Mouse (Mus musculus) neural tube, embryonic 14.5 days (tissue): ENCODE results near the gene Supt7l. TPM values are rescaled to one million over a fixed set of nuclear protein-coding genes. Genes with fewer than 3 reads are reported as not detected.

Source experiments
- ATAC-seq: fragments of 200-750 bp; cut with Nextera tagmentation; 2 replicates; pipeline ENCODE4 v1.8.0; 2017; ENCODE audit warnings: low read depth, mild to moderate bottlenecking, moderate TSS enrichment, moderate library complexity
- H3K27ac ChIP-seq: fragments of 300-500 bp; sonication (generic); 2 replicates; pipeline ENCODE4 v1.5.1; 2014; ENCODE audit warnings: low read depth, mild to moderate bottlenecking, control low read depth, low read length, moderate library complexity, mixed read lengths
- H3K27me3 ChIP-seq: fragments of 300-500 bp; sonication (generic); 2 replicates; pipeline ENCODE4 v1.6.1; 2014; ENCODE audit warnings: low read length; ENCODE audit not compliant: control insufficient read depth, insufficient read depth
- H3K36me3 ChIP-seq: fragments of 300-500 bp; sonication (generic); 2 replicates; pipeline ENCODE4 v1.6.1; 2014; ENCODE audit warnings: low read length, mixed read lengths; ENCODE audit not compliant: control insufficient read depth, insufficient read depth
- H3K4me1 ChIP-seq: fragments of 300-500 bp; sonication (generic); 2 replicates; pipeline ENCODE4 v1.6.1; 2014; ENCODE audit warnings: low read length; ENCODE audit not compliant: control insufficient read depth, insufficient read depth
- H3K4me2 ChIP-seq: fragments of 300-500 bp; sonication (generic); 2 replicates; pipeline ENCODE4 v1.6.1; 2014; ENCODE audit warnings: mild to moderate bottlenecking, low read depth, low read length, control low read depth
- H3K4me3 ChIP-seq: fragments of 300-500 bp; sonication (generic); 2 replicates; pipeline ENCODE4 v1.5.1; 2014; ENCODE audit warnings: low read depth, low read length, control low read depth, mixed read lengths
- H3K9ac ChIP-seq: fragments of 300-500 bp; sonication (generic); replicated peaks from 2 replicates; pipeline ENCODE4 v1.6.1; 2014; ENCODE audit warnings: low read depth, mild to moderate bottlenecking, control low read depth, low read length, mixed read lengths
- H3K9me3 ChIP-seq: fragments of 300-500 bp; sonication (generic); 2 replicates; pipeline ENCODE4 v1.6.1; 2016; ENCODE audit warnings: low read length; ENCODE audit not compliant: control insufficient read depth
- WGBS: fragments of 180-500 bp; shearing (Covaris S2); extraction: QIAGEN DNeasy Blood & Tissue Kit; methylation state at CpG from one replicate; pipeline ENCODE4 v1.1.7; 2014; 5-methylcytosine and 5-hydroxymethylcytosine counted together
- polyA plus RNA-seq: library from polyadenylated mRNA; unstranded; fragments of >200 nt; fragmentation: Nextera tagmentation; extraction: Ambion mirVana; gene quantifications from 2 replicates; pipeline ENCODE4 v1.2.1, GENCODE M21; 2014

Supt7l gene
- polyA plus RNA-seq, 1 experiment from 2014 or later: 21.6 TPM

DNA sequence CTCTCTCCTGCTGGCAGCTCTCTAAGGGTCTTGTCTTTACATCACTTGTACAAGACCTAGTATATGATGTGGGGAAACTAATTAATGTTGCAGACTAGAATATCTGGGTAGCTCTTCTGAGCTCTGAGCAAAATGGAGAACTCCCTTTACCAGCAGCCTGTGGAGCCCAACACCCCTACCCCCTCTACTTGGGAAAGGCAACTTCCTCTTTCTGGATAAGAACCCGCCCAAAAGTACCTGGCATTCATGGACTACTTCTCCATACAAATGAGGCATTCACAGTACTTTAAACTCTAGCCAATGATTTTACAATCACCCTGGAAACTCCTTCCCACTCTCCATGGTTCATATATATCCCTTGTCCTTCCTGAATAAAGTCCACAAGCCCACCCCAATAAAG, 15.1 kb downstream of the Supt7l start:
- Histone ChIP-seq H3K36me3 (peaks cover 46% of the 10 kb centered on the region), H3K9me3 (no peaks in the 10 kb centered on the region)
- WGBS: 90% methylated on average over 1 of the region's 1 CpGs

DNA sequence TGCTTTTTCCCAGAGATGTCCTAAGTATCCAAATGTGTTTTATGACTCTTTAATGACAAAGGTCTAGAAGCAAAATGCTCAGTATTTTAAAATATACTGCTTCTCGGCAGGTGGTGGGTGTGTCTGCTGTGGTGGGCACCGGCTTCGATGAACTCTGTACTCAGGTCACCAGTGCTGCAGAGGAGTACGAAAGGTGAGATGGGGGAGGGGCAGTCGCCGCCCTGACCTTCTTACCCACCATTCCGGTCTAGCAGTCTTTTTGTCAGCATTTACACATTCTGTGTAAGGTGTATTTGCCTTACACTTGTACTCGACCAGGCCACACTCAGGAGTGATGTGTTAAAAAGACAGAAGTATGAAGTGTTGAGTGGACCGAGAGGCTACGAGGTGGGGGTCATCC, 22.8 kb downstream of the Supt7l start:
- H3K4me1 ChIP-seq: no peaks in the 10 kb centered on the region
- WGBS: 96% methylated on average over 10 of the region's 10 CpGs
- ATAC-seq: no peak

More for the DNA sequence above, 15.1 kb downstream of the Supt7l start:
- H3K4me3 ChIP-seq: no peak overlapping the region
- H3K4me1 ChIP-seq: no peaks in the 10 kb centered on the region
- no peak for ATAC-seq
- H3K27me3 ChIP-seq: no peaks in the 10 kb centered on the region
- no peak overlapping the region for H3K9ac ChIP-seq
- H3K4me2 ChIP-seq: no peak overlapping the region
- no peak overlapping the region for H3K27ac ChIP-seq

DNA sequence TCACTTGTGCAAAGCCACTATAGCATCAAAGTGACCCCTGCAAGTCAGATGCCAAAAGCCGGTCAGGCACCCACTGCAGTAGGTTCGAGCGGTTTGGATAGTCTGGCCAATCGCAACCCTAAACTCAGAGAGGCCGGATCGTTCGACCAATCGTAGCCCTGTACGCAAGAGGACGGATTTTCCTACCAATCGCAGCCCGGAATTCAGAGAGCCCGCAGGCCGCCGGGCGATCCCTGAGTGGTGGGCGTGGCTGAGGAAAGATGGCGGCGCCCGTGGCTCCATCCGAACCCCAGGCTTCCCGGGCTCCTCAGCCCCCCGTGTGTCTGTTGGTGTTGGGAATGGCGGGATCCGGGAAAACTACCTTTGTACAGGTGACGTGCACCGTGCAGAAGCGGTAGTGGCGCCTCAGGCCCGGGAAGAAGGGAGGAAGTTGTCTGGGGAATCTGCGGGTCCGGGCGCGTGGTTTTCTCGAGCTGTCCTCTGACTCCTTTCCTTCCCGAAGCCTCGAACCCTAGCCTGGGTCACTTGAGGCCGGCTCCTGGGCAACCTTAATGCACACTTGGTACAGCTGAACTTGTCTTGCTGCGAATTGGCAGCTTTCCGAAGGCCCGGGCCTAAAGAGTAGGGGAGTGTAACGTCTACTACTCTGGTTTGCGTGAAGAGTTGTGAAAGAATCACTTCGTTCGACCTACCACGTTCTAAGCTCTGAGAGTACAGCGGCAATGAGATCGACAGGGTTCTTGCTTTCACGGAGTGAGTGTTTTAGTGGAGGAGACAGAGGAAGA, 32.9 kb downstream of the Supt7l start, which contains the start of gene Gpn1:
Gene Gpn1, plus strand, starts transcription at position 229 of the 785 bp plus-strand sequence.
- H3K27me3 ChIP-seq: no peaks in the 10 kb centered on the region
- no peak within 1 kb of the TSS for H3K27ac ChIP-seq
- peak; percentile 100 for ATAC-seq
- peaks cover 9% of the 10 kb centered on the region; the same call in 1 of the 2 replicates for H3K4me1 ChIP-seq
- H3K9ac ChIP-seq: peak within 1 kb of the TSS; percentile 51
- H3K4me3 ChIP-seq: peak within 1 kb of the TSS; percentile 84
- under 1% methylated on average over 49 of the region's 49 CpGs for WGBS
- H3K4me2 ChIP-seq: peak within 1 kb of the TSS; percentile 90
- H3K9me3 ChIP-seq: no peaks in the 10 kb centered on the region
- H3K36me3 ChIP-seq: peaks cover 15% of the 10 kb centered on the region; the same call in 1 of the 2 replicates

More for the DNA sequence above, 22.8 kb downstream of the Supt7l start:
- Histone ChIP-seq H3K36me3 (peaks cover 65% of the 10 kb centered on the region), H3K27ac (no peak overlapping the region), H3K9ac (no peak overlapping the region), H3K4me2 (no peak overlapping the region), H3K9me3 (no peaks in the 10 kb centered on the region), H3K27me3 (no peaks in the 10 kb centered on the region), H3K4me3 (no peak overlapping the region)

DNA sequence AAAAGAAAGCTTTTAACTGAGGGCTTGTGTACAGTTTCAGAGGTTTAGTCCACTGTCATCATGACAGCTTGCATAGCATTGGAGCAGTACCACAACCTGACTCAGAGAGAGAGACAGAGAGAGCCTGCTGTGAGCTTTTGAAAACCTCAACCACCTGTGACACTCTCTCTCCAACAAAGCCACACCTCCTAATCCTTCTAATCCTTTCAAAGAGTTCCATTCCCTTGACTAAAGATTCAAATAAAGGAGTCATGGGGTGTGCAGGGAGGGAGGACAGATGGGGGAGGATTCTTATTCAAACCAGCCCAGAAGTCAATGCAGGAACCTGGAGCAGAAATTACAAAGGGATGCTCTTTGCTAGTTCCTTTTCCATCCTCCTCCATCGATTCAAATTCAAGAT, 35.6 kb downstream of the Supt7l start:
- peaks cover 9% of the 10 kb centered on the region; the same call in 1 of the 2 replicates for H3K4me1 ChIP-seq
- H3K36me3 ChIP-seq: no peaks in the 10 kb centered on the region
- ATAC-seq: no peak
- H3K27ac ChIP-seq: no peak overlapping the region
- H3K27me3 ChIP-seq: no peaks in the 10 kb centered on the region
- 48% methylated on average over 1 of the region's 1 CpGs for WGBS
- H3K4me2 ChIP-seq: no peak overlapping the region
- H3K9me3 ChIP-seq: no peaks in the 10 kb centered on the region
- H3K9ac ChIP-seq: no peak overlapping the region
- H3K4me3 ChIP-seq: no peak overlapping the region

DNA sequence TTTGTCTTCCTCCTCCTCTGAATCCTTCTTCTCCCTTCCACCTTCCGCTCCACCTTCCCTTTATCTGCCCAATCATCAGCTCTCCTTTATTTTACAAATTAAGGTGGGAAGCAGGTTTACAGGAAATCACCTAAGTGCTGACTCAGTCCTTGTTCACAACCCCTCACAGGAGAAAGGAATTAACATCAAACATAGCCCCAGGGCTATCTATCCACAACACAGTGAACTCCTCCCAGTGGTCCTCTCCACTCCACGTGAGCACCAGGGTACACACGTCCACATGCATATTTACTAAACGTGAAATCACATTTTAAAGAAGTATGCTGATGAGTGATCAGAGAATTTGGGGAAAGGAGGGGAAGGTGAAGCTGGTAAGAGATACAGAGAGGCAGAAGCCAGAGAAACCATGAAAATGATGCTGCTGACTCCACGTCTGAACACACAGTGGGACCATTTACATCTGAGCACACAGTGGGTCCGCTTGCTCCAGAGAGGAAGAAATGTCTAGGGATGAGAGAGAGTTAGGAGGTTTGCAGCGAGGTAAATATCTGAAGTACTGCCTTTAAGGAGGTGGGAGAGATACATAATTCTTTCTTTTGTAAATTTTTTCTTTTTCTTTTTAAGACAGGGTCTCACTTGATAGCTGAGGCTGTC, 38.4 kb downstream of the Supt7l start:
- no peak overlapping the region for H3K9ac ChIP-seq
- no peaks in the 10 kb centered on the region for H3K9me3 ChIP-seq
- no peak overlapping the region for H3K27ac ChIP-seq
- ATAC-seq: no peak
- H3K36me3 ChIP-seq: no peaks in the 10 kb centered on the region
- H3K27me3 ChIP-seq: no peaks in the 10 kb centered on the region
- 0 out of 2 replicates have a peak, but pooled peaks cover 2% of the 10 kb centered on the region for H3K4me1 ChIP-seq
- no peak overlapping the region for H3K4me2 ChIP-seq
- 66% methylated on average over 7 of the region's 7 CpGs for WGBS
- no peak overlapping the region for H3K4me3 ChIP-seq

DNA sequence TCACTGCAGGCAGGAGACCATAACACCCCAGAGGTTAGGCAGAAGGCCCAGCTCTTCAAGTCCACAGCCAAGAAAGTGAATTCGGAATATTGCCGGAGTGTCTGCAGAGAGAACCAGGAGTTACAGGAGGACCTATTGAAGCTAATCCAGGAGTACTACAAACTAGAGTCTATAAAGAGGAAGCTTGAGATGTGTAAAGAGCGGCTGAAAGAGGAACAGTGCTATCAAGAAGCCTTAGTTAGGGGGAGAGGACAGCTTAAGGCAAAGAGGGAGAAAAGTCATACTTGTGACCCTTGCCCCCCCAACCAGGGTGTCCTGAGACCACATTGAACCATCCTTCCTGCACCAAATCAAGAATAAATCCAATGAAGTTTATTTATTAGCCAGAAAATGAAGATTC, 39.7 kb downstream of the Supt7l start:
- Histone ChIP-seq H3K4me3 (no peak overlapping the region), H3K9ac (no peak overlapping the region), H3K27ac (no peak overlapping the region), H3K9me3 (no peaks in the 10 kb centered on the region), H3K36me3 (no peaks in the 10 kb centered on the region), H3K4me2 (no peak overlapping the region), H3K4me1 (no peaks in the 10 kb centered on the region), H3K27me3 (no peaks in the 10 kb centered on the region)
- no peak for ATAC-seq
- WGBS: 93% methylated on average over 3 of the region's 3 CpGs

DNA sequence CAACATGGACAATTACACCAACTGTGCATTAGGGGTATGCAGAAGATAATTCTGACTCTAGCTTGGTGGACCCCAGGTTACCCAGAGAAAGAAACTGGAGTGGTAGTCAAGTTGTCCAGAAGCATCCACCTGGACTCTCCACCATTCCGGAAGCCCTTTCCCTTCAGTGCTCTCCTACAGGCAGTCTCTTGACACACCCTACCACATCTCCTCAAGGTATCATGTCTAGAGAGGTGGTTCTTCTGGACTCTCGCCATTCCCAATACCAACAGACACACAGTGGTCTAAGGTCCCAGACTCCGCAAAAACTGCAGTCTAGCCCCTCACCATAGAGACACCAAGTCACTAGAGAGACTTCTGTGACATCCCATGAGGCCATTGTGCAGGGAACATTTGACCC, 42.2 kb downstream of the Supt7l start, which contains the start of gene 4930548H24Rik:
Gene 4930548H24Rik, plus strand, starts transcription at position 301 of the 400 bp plus-strand sequence.
- H3K4me1 ChIP-seq: no peaks in the 10 kb centered on the region
- H3K4me2 ChIP-seq: no peak within 1 kb of the TSS
- H3K9ac ChIP-seq: no peak within 1 kb of the TSS
- no peak within 1 kb of the TSS for H3K4me3 ChIP-seq
- H3K27ac ChIP-seq: no peak within 1 kb of the TSS
- WGBS: 95% methylated on average over 3 of the region's 3 CpGs
- no peaks in the 10 kb centered on the region for H3K9me3 ChIP-seq
- no peaks in the 10 kb centered on the region for H3K27me3 ChIP-seq
- ATAC-seq: no peak
- H3K36me3 ChIP-seq: peaks cover 16% of the 10 kb centered on the region; the same call in 1 of the 2 replicates

DNA sequence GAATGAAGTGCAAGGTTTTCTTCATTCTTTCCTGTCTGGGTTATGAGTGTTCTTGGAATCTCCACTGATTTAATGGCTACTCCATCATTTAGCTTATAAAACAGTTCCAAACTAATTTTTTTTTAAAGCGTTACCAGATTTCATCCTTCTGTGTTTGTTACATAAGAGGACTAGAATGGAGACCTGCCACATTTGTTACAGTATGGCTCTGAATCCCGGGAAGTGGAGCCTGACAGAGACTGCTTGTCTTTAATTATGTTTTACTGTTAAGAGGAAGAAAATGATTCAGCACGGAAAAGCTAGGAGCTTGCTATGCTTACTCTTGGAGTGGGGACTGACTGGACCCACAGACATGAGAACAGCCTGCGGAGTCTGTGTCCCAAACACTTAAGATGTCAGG, 47.1 kb downstream of the Supt7l start:
- peaks cover 56% of the 10 kb centered on the region for H3K36me3 ChIP-seq
- H3K4me1 ChIP-seq: no peaks in the 10 kb centered on the region
- no peaks in the 10 kb centered on the region for H3K27me3 ChIP-seq
- H3K9me3 ChIP-seq: no peaks in the 10 kb centered on the region
- no peak overlapping the region for H3K27ac ChIP-seq
- WGBS: 94% methylated on average over 4 of the region's 4 CpGs
- no peak overlapping the region for H3K9ac ChIP-seq
- no peak overlapping the region for H3K4me2 ChIP-seq
- H3K4me3 ChIP-seq: no peak overlapping the region
- no peak for ATAC-seq

DNA sequence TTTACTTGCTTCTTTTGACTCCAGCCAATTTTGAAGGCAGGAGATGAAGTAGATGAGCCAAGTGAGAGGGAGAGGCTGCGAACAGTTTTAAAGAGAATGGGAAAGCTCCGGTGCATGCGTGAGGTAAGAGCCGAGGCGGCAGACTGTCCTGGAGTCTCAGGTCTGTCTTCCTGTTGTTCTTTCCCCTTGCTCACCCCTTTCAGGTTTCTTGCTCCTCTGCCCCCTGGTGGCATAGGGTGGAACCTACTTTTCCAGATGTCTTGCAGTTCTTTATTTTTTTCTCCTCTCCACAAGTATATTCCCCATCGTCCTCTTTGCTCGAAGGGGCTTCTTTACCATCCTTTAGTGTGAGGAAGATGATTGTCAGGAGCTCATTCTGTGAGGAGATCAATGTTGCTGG, 57.3 kb downstream of the Supt7l start:
- no peak for ATAC-seq
- 86% methylated on average over 7 of the region's 7 CpGs for WGBS
- Histone ChIP-seq H3K4me1 (no peaks in the 10 kb centered on the region), H3K27me3 (no peaks in the 10 kb centered on the region), H3K4me2 (no peak overlapping the region), H3K27ac (no peak overlapping the region), H3K9me3 (no peaks in the 10 kb centered on the region), H3K36me3 (peaks cover 71% of the 10 kb centered on the region), H3K4me3 (no peak overlapping the region), H3K9ac (no peak overlapping the region)
